Mouse (Mus musculus): ENCODE measurements around the gene Rnf126. TPM values are rescaled to one million over a fixed set of nuclear protein-coding genes. Genes with fewer than 3 reads are reported as not detected.

Gene Rnf126
- polyA plus RNA-seq, 1 experiment from 2014 or later = 104 TPM

- H3K27ac ChIP-seq (ENCODE audit: low read depth, low read length) = no peak overlapping the region
- H3K9ac ChIP-seq (ENCODE audit: low read depth, low read length) = no peak overlapping the region
- no peak overlapping the region for H3K4me2 ChIP-seq (replicated peaks; ENCODE audit: low read depth, low read length)
- no peaks in the 10 kb centered on the region for H3K36me3 ChIP-seq (ENCODE audit: control insufficient read depth, insufficient read depth, low read length)
- H3K4me3 ChIP-seq (ENCODE audit: low read length) = no peak overlapping the region
- no peak for ATAC-seq (ENCODE audit: low FRiP score, low TSS enrichment)
- 67% methylated on average over 5 of the region's 5 CpGs for WGBS
- 0 out of 2 replicates have a peak, but pooled peaks cover 4% of the 10 kb centered on the region for H3K27me3 ChIP-seq (ENCODE audit: control insufficient read depth, insufficient read depth, low read length)
- H3K4me1 ChIP-seq (ENCODE audit: control insufficient read depth, insufficient read depth, low read length) = peaks cover 11% of the 10 kb centered on the region
- no peaks in the 10 kb centered on the region; the same call in 1 of the 2 replicates for H3K9me3 ChIP-seq (ENCODE audit: control insufficient read depth, low read length)
These were observed 7.9 kb upstream of the Rnf126 start for GRCm38 (mm10) chr10:79774486-79775279.

- Histone ChIP-seq H3K4me3 (ENCODE audit: low read length) (no peak overlapping the region), H3K27me3 (ENCODE audit: control insufficient read depth, insufficient read depth, low read length) (no peaks in the 10 kb centered on the region), H3K9me3 (ENCODE audit: control insufficient read depth, low read length) (no peaks in the 10 kb centered on the region; the same call in 1 of the 2 replicates), H3K4me1 (ENCODE audit: control insufficient read depth, insufficient read depth, low read length) (peaks cover 15% of the 10 kb centered on the region), H3K36me3 (ENCODE audit: control insufficient read depth, insufficient read depth, low read length) (no peaks in the 10 kb centered on the region), H3K4me2 (replicated peaks; ENCODE audit: low read depth, low read length) (no peak overlapping the region), H3K9ac (ENCODE audit: low read depth, low read length) (no peak overlapping the region), H3K27ac (ENCODE audit: low read depth, low read length) (no peak overlapping the region)
- ATAC-seq (ENCODE audit: low FRiP score, low TSS enrichment) = no peak
- WGBS = 89% methylated on average over 2 of the region's 2 CpGs
These were observed 6.5 kb upstream of the Rnf126 start for GRCm38 (mm10) chr10:79773208-79773607.

- Histone ChIP-seq H3K4me2 (replicated peaks; ENCODE audit: low read depth, low read length) (no peak overlapping the region), H3K27me3 (ENCODE audit: control insufficient read depth, insufficient read depth, low read length) (no peaks in the 10 kb centered on the region), H3K36me3 (ENCODE audit: control insufficient read depth, insufficient read depth, low read length) (no peaks in the 10 kb centered on the region), H3K4me3 (ENCODE audit: low read length) (no peak overlapping the region), H3K27ac (ENCODE audit: low read depth, low read length) (no peak overlapping the region), H3K9ac (ENCODE audit: low read depth, low read length) (no peak overlapping the region), H3K4me1 (ENCODE audit: control insufficient read depth, insufficient read depth, low read length) (peaks cover 11% of the 10 kb centered on the region), H3K9me3 (ENCODE audit: control insufficient read depth, low read length) (no peaks in the 10 kb centered on the region; the same call in 1 of the 2 replicates)
- no peak for ATAC-seq (ENCODE audit: low FRiP score, low TSS enrichment)
- 94% methylated on average over 3 of the region's 3 CpGs for WGBS
These were observed 5.6 kb upstream of the Rnf126 start for GRCm38 (mm10) chr10:79772320-79772719.

GRCm38 (mm10) chr10:79769329-79769728 lies 2.6 kb upstream of the Rnf126 start:
- Histone ChIP-seq H3K4me2 (replicated peaks; ENCODE audit: low read depth, low read length) (no peak overlapping the region), H3K4me3 (ENCODE audit: low read length) (no peak overlapping the region), H3K4me1 (ENCODE audit: control insufficient read depth, insufficient read depth, low read length) (peaks cover 25% of the 10 kb centered on the region), H3K9me3 (ENCODE audit: control insufficient read depth, low read length) (no peaks in the 10 kb centered on the region; the same call in 1 of the 2 replicates), H3K27me3 (ENCODE audit: control insufficient read depth, insufficient read depth, low read length) (no peaks in the 10 kb centered on the region), H3K36me3 (ENCODE audit: control insufficient read depth, insufficient read depth, low read length) (0 out of 2 replicates have a peak, but pooled peaks cover 3% of the 10 kb centered on the region), H3K9ac (ENCODE audit: low read depth, low read length) (no peak overlapping the region), H3K27ac (ENCODE audit: low read depth, low read length) (no peak overlapping the region)
- WGBS = 17% methylated on average over 4 of the region's 4 CpGs
- no peak for ATAC-seq (ENCODE audit: low FRiP score, low TSS enrichment)

DNA sequence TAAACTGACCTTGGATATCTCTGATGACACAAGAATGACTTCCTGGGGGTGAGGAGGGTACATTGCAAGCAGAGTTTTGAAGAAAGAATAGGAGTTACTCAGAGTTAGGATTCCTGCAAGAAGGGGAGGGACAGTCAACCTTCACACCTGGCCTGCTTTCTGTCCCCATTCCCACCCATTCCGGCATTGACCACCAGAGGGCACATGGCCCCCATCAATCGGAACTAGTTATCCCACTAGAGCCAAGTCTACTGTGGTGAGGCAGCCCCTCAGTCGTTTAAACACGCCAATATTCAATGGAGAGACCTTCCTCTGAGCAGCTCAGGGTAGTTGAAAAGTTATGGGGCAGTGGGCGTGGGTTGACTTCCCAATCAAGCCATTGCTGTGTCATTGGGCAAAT lies 1.6 kb upstream of the Rnf126 start:
- Histone ChIP-seq H3K27me3 (ENCODE audit: control insufficient read depth, insufficient read depth, low read length) (no peaks in the 10 kb centered on the region), H3K9ac (ENCODE audit: low read depth, low read length) (no peak overlapping the region), H3K4me3 (ENCODE audit: low read length) (no peak overlapping the region), H3K27ac (ENCODE audit: low read depth, low read length) (no peak overlapping the region), H3K9me3 (ENCODE audit: control insufficient read depth, low read length) (no peaks in the 10 kb centered on the region; the same call in 1 of the 2 replicates), H3K4me2 (replicated peaks; ENCODE audit: low read depth, low read length) (no peak overlapping the region), H3K36me3 (ENCODE audit: control insufficient read depth, insufficient read depth, low read length) (0 out of 2 replicates have a peak, but pooled peaks cover 3% of the 10 kb centered on the region), H3K4me1 (ENCODE audit: control insufficient read depth, insufficient read depth, low read length) (peaks cover 25% of the 10 kb centered on the region)
- no peak for ATAC-seq (ENCODE audit: low FRiP score, low TSS enrichment)
- under 1% methylated on average over 5 of the region's 5 CpGs for WGBS

DNA sequence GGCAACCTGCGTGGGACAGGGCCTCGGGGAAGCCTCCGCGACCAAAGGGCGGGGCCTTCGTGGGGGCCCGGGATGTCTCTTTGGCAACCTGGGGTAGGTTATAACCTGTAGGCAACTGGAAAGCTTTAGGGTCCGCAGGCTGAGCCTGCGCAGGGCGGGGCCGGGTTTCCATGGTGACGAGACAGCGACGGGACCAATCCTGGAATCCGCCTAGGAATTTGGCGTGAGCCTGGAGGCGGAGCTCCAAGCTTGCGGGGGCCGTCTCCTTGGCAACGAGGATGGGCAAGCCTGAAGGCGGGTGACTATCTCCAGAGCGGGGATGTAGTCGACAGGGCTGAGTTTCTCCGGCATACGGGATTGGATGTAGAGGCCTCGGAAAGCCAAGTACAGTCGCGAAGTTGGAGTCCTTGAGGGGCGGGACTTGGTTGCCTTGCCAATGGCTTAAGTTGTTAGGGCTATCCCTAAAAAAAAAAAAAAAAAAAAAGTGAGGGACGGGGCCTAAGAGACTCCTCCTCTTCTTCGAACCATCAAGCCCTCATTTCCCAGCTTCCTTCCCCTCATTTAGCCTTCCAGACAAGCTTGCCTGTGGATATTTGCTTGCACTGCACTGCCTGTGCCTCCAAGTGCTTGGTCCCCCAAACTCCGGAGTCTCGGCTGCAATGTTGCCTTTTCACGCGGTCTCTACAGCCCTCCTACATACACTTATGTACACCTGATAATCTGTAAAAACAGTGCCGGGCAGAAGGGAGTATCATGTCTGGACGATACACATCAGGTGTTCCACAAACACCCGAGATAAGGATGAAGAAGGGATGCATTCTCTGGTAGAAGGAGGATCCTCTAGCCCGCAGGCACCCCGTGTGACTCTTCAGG lies 856 bp upstream of the Rnf126 start:
- peaks cover 25% of the 10 kb centered on the region for H3K4me1 ChIP-seq (ENCODE audit: control insufficient read depth, insufficient read depth, low read length)
- H3K36me3 ChIP-seq (ENCODE audit: control insufficient read depth, insufficient read depth, low read length) = peaks cover 3% of the 10 kb centered on the region; the same call in 1 of the 2 replicates
- no peaks in the 10 kb centered on the region; the same call in 1 of the 2 replicates for H3K9me3 ChIP-seq (ENCODE audit: control insufficient read depth, low read length)
- peak overlapping the region; percentile 96 for H3K4me2 ChIP-seq (replicated peaks; ENCODE audit: low read depth, low read length)
- H3K4me3 ChIP-seq (ENCODE audit: low read length) = peak overlapping the region; percentile 67
- ATAC-seq (ENCODE audit: low FRiP score, low TSS enrichment) = peak; percentile 88
- peak overlapping the region; percentile 82; the same call in 1 of the 2 replicates for H3K27ac ChIP-seq (ENCODE audit: low read depth, low read length)
- H3K27me3 ChIP-seq (ENCODE audit: control insufficient read depth, insufficient read depth, low read length) = no peaks in the 10 kb centered on the region
- peak overlapping the region; percentile 38 for H3K9ac ChIP-seq (ENCODE audit: low read depth, low read length)
- 10% methylated on average over 40 of the region's 40 CpGs for WGBS

GRCm38 (mm10) chr10:79766001-79766507 lies 698 bp downstream of the Rnf126 start:
- Histone ChIP-seq H3K36me3 (ENCODE audit: control insufficient read depth, insufficient read depth, low read length) (peaks cover 18% of the 10 kb centered on the region), H3K27me3 (ENCODE audit: control insufficient read depth, insufficient read depth, low read length) (no peaks in the 10 kb centered on the region), H3K4me3 (ENCODE audit: low read length) (peak overlapping the region; percentile 67), H3K4me1 (ENCODE audit: control insufficient read depth, insufficient read depth, low read length) (peaks cover 25% of the 10 kb centered on the region), H3K4me2 (replicated peaks; ENCODE audit: low read depth, low read length) (peak overlapping the region; percentile 96), H3K9me3 (ENCODE audit: control insufficient read depth, low read length) (no peaks in the 10 kb centered on the region), H3K9ac (ENCODE audit: low read depth, low read length) (peak overlapping the region; percentile 86), H3K27ac (ENCODE audit: low read depth, low read length) (peak overlapping the region; percentile 73)
- WGBS = 4% methylated on average over 16 of the region's 16 CpGs
- ATAC-seq (ENCODE audit: low FRiP score, low TSS enrichment) = peak; percentile 9

GRCm38 (mm10) chr10:79765228-79765745 lies 1.5 kb downstream of the Rnf126 start:
- H3K9me3 ChIP-seq (ENCODE audit: control insufficient read depth, low read length) = no peaks in the 10 kb centered on the region
- WGBS = 58% methylated on average over 2 of the region's 2 CpGs
- peaks cover 26% of the 10 kb centered on the region for H3K36me3 ChIP-seq (ENCODE audit: control insufficient read depth, insufficient read depth, low read length)
- H3K27me3 ChIP-seq (ENCODE audit: control insufficient read depth, insufficient read depth, low read length) = no peaks in the 10 kb centered on the region
- H3K4me1 ChIP-seq (ENCODE audit: control insufficient read depth, insufficient read depth, low read length) = peaks cover 25% of the 10 kb centered on the region
- peak overlapping the region; percentile 86 for H3K9ac ChIP-seq (ENCODE audit: low read depth, low read length)
- peak overlapping the region; percentile 67 for H3K4me3 ChIP-seq (ENCODE audit: low read length)
- no peak overlapping the region for H3K27ac ChIP-seq (ENCODE audit: low read depth, low read length)
- peak overlapping the region; percentile 96 for H3K4me2 ChIP-seq (replicated peaks; ENCODE audit: low read depth, low read length)
- no peak for ATAC-seq (ENCODE audit: low FRiP score, low TSS enrichment)

All from kidney, embryonic 14.5 days (tissue).